Mouse (Mus musculus) brain, embryonic 14.5 days (tissue): ENCODE measurements around the gene S100a8. TPM values are rescaled to one million over a fixed set of nuclear protein-coding genes. Genes with fewer than 3 reads are reported as not detected.

Experiments
- DNase-seq: peaks from one replicate; pipeline ENCODE4 v3.0.0-alpha.2; 2011; ENCODE audit warnings: low read depth
- CTCF ChIP-seq: fragments of 200-500 bp; IDR thresholded peaks from 2 replicates; pipeline ENCODE4 v1.5.1; 2012; ENCODE audit warnings: inconsistent platforms, mild to moderate bottlenecking, moderate library complexity, borderline replicate concordance; ENCODE audit not compliant: insufficient read depth, insufficient read length; ENCODE audit errors: extremely low read depth
- POLR2A ChIP-seq: fragments of 200-500 bp; IDR thresholded peaks from 2 replicates; pipeline ENCODE4 v1.6.1; 2012; ENCODE audit warnings: mild to moderate bottlenecking, inconsistent platforms, borderline replicate concordance; ENCODE audit not compliant: poor library complexity, insufficient read depth, insufficient read length, severe bottlenecking; ENCODE audit errors: extremely low read depth
- polyA plus RNA-seq: library from polyadenylated mRNA; depleted of rRNA; stranded (reverse); fragments of >200 nt; gene quantifications from 2 replicates; pipeline ENCODE4 v1.2.3, GENCODE M21; 2012; rRNA removed

The S100a8 gene
- polyA plus RNA-seq, 1 experiment = 7.4 TPM

DNA sequence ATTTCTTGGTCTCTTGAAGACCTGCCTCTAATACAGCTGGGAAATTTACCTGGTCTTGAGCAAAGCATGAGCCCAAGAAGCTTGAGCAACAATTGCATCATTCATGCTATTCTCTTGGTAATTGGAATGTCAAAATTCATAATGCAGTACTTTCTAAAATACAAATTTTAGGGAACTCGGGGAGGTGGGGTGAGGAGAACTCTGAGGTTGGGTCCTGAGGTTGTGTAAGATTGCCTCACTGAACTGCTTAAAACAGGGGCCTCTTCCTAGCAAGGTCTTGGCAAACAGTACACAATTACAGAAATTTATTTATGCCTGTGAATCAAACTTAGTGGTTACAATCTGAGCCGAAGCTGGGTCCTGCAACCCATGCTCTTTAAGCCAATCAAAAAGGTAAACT is 18.1 kb downstream of the S100a8 start:
- TF ChIP-seq CTCF (no peak), POLR2A (no peak)
- no peak for DNase-seq

GRCm38 (mm10) chr3:90693496-90693895 is 24.7 kb downstream of the S100a8 start:
- DNase-seq = no peak
- no peak for TF ChIP-seq CTCF
- TF ChIP-seq POLR2A = no peak

DNA sequence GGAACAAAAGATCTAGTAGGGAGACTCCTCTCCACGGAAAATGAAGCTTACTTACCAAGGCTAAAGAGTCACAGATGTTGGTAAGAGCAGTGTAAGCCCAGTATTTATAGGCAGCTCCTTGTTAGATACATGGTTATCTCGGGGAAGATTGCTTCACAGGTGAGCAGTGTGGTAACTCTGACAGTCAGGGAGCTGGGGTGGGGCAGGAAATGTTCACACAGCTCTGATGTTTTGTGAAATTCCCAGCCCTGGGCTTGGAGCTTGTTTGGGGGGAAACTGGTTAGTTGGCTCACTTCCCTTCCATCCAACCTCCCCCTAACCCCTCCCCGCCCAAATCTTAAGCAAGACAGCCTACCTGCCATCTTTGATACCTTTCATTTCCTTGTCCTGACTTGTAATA is 26.8 kb downstream of the S100a8 start, which contains the start of gene S100a9:
Gene S100a9, minus strand, starts transcription at position 109 of the 400 bp plus-strand sequence.
- no peak for DNase-seq
- TF ChIP-seq CTCF = no peak
- no peak for TF ChIP-seq POLR2A

GRCm38 (mm10) chr3:90702244-90702643 is 33.5 kb downstream of the S100a8 start:
- TF ChIP-seq CTCF (no peak), POLR2A (no peak)
- DNase-seq = no peak

- DNase-seq = peak; percentile 54
- TF ChIP-seq CTCF = peak; percentile 65; the same call in 1 of the 2 replicates
- TF ChIP-seq POLR2A = no peak
Observed at GRCm38 (mm10) chr3:90708523-90709202, 39.9 kb downstream of the S100a8 start.

GRCm38 (mm10) chr3:90709591-90710460 is 41.0 kb downstream of the S100a8 start:
- peak; percentile 82 for DNase-seq
- TF ChIP-seq POLR2A (no peak), CTCF (peak; percentile 89)

Other genes with a start within 250 kb of the S100a8 start
- gene Ints3, start 235.4 kb upstream of the S100a8 start, polyA plus RNA-seq = 56.0 and 66.1 TPM in 2 replicates
- gene Npr1, start 203.1 kb upstream of the S100a8 start, polyA plus RNA-seq = 5.8 and 7.5 TPM in 2 replicates
- 183 TPM in 2 replicates for gene Ilf2, start 192.9 kb upstream of the S100a8 start, polyA plus RNA-seq
- gene Snapin, start 177.9 kb upstream of the S100a8 start, polyA plus RNA-seq = 45.1 and 54.1 TPM in 2 replicates
- 199 and 209 TPM in 2 replicates for gene Chtop, start 159.5 kb upstream of the S100a8 start, polyA plus RNA-seq
- 7.4 and 8.1 TPM in 2 replicates for gene S100a1, start 154.6 kb upstream of the S100a8 start, polyA plus RNA-seq
- 6.4 and 6.7 TPM in 2 replicates for gene S100a13, start 154.5 kb upstream of the S100a8 start, polyA plus RNA-seq
- gene S100a14, start 142.1 kb upstream of the S100a8 start, polyA plus RNA-seq = 1.4 and 2.3 TPM in 2 replicates
- 22.5 and 22.9 TPM in 2 replicates for gene S100a16, start 131.7 kb upstream of the S100a8 start, polyA plus RNA-seq
- 1.1 TPM in 1 of 2 replicates, not detected in the other for gene S100a3, start 108.4 kb upstream of the S100a8 start, polyA plus RNA-seq
- gene S100a2, start 78.7 kb upstream of the S100a8 start, polyA plus RNA-seq = not detected in 2 replicates
- not detected in 2 replicates for gene Gm42674, start 67.1 kb upstream of the S100a8 start, polyA plus RNA-seq
- gene S100a4, start 65.2 kb upstream of the S100a8 start, polyA plus RNA-seq = 1.6 and 2.5 TPM in 2 replicates
- gene S100a5, start 60.5 kb upstream of the S100a8 start, polyA plus RNA-seq = not detected in 2 replicates
- 22.2 and 26.1 TPM in 2 replicates for gene S100a6, start 56.1 kb upstream of the S100a8 start, polyA plus RNA-seq
- 0.14 TPM in 1 of 2 replicates, not detected in the other for gene S100a7a, start 15.0 kb upstream of the S100a8 start, polyA plus RNA-seq
- 3.7 and 7.0 TPM in 2 replicates for gene S100a9, start 26.7 kb downstream of the S100a8 start, polyA plus RNA-seq
- not detected in 2 replicates for gene Pglyrp4, start 57.9 kb downstream of the S100a8 start, polyA plus RNA-seq
- not detected in 2 replicates for gene Gm5849, start 108.9 kb downstream of the S100a8 start, polyA plus RNA-seq